Comparison of ENCODE assay signal across 10 mouse cellular contexts in genomic region chr9:65640838-65641410, GRCm38 (mm10). TPM values are rescaled to one million over a fixed set of nuclear protein-coding genes. Genes with fewer than 3 reads are reported as not detected.
DNase-seq lines count a peak whose midpoint lies in the region; ATAC-seq and TF ChIP-seq lines count a peak whose summit lies in the region.
"Had no signal": no experiment of that assay in that cellular context is flagged by ENCODE, and none has a peak within 500 bp of the region (broad histone marks: within the 10 kb centered on the region; RNA-seq: fewer than 3 reads in every experiment).

No protein-coding gene starts in this region.

- H3K27ac ChIP-seq in heart, embryonic 11.5 days (ENCODE audit: low read depth, low read length) = peak overlapping the region; percentile 54
- H3K27ac ChIP-seq in kidney, postnatal 0 days = 0 out of 2 replicates have a peak overlapping the region, but pooled peaks have one; percentile 20

- H3K4me3 ChIP-seq in heart, embryonic 11.5 days (ENCODE audit: low read depth, low read length) = no peak overlapping the region
- no peak overlapping the region for H3K4me3 ChIP-seq in kidney, postnatal 0 days (replicated peaks; ENCODE audit: low read depth, low read length)

- H3K9ac ChIP-seq in heart, embryonic 11.5 days (ENCODE audit: low read depth, low read length) = no peak overlapping the region
- H3K9ac ChIP-seq in kidney, postnatal 0 days (ENCODE audit: low read depth, low read length) = no peak overlapping the region

- 2% methylated on average over 5 of the region's 5 CpGs for WGBS in heart, embryonic 11.5 days (ENCODE audit: insufficient replicate concordance)
- 7% methylated on average over 5 of the region's 5 CpGs for WGBS in kidney, postnatal 0 days

- peaks cover 47% of the 10 kb centered on the region for H3K4me1 ChIP-seq in heart, embryonic 11.5 days (ENCODE audit: control insufficient read depth, insufficient read depth, low read length)
- peaks cover 21% of the 10 kb centered on the region for H3K4me1 ChIP-seq in kidney, postnatal 0 days (replicated peaks; ENCODE audit: insufficient read depth, low read length)

- intact Hi-C loops in left cerebral cortex, postnatal 25 days (cut with DNase I) = no loop called here
- intact Hi-C loops in left cerebral cortex, postnatal 36 days (cut with DNase I) = no loop called here

- H3K4me2 ChIP-seq in heart, embryonic 11.5 days = peak overlapping the region; percentile 25
- H3K4me2 ChIP-seq in kidney, postnatal 0 days (ENCODE audit: low read length) = peak overlapping the region; percentile 21

- no peak for TF ChIP-seq CTCF in kidney, postnatal 0 days (IDR thresholded peaks at IDR 0.05; ENCODE audit: low read depth)

- no peak for ATAC-seq in heart, embryonic 11.5 days (replicated peaks; ENCODE audit: insufficient number of reproducible peaks, low FRiP score, low TSS enrichment)
- ATAC-seq in kidney, postnatal 0 days (replicated peaks; ENCODE audit: low FRiP score, low read depth) = no peak; the same call in 1 of the 2 replicates

- DNase-seq in heart, adult 8-10 months (ENCODE audit: low spot score) = no peak
- peak; percentile 36 for DNase-seq in retina, postnatal 1 day
- DNase-seq in retina, embryonic 14.5 days (ENCODE audit: low spot score) = no peak
- peak; percentile 87 for DNase-seq in kidney, postnatal 0 days (ENCODE audit: low spot score)
- no peak for DNase-seq in cerebellum, postnatal 10 days
- DNase-seq in left cerebral cortex, postnatal 25 days (ENCODE audit: low spot score in 2 of 2) = no peak
- DNase-seq in left cerebral cortex, postnatal 36 days (ENCODE audit: low spot score in 2 of 2) = no peak

- H3K9me3 ChIP-seq in heart, embryonic 11.5 days (replicated peaks; ENCODE audit: control insufficient read depth, low read length) = no peaks in the 10 kb centered on the region
- H3K9me3 ChIP-seq in kidney, postnatal 0 days (replicated peaks; ENCODE audit: low read length) = no peaks in the 10 kb centered on the region

- no peaks in the 10 kb centered on the region for H3K27me3 ChIP-seq in heart, embryonic 11.5 days (ENCODE audit: control insufficient read depth, insufficient read depth, low read length)
- no peaks in the 10 kb centered on the region for H3K27me3 ChIP-seq in kidney, postnatal 0 days (ENCODE audit: insufficient read depth, low read length)

- no peaks in the 10 kb centered on the region for H3K36me3 ChIP-seq in heart, embryonic 11.5 days (ENCODE audit: control insufficient read depth, insufficient read depth, low read length)
- no peaks in the 10 kb centered on the region for H3K36me3 ChIP-seq in kidney, postnatal 0 days (ENCODE audit: insufficient read depth, low read length)

RNA-seq across cellular contexts. Expression of gene Rbpms2, which starts 11.5 kb away (rescaled TPM):
- polyA plus RNA-seq in heart, embryonic 11.5 days (2014; fragmentation: Nextera tagmentation; extraction: Ambion mirVana) = 154 and 160 TPM in 2 replicates
- total RNA-seq in heart, adult 8-10 months (2022) = 10 to 100 TPM; 24.9 to 28.7 (median 26.5) TPM
- 38.6 and 39.2 TPM in 2 replicates for polyA plus RNA-seq in kidney, postnatal 0 days (2015; fragmentation: Nextera tagmentation; extraction: Ambion mirVana)
- 1 to 10 TPM; 2.2 to 3.2 TPM for total RNA-seq in left cerebral cortex, postnatal 25 days (2021)
- 1 to 10 TPM; 1.8 to 2.9 TPM for total RNA-seq in left cerebral cortex, postnatal 36 days (2021)

RNA-seq across cellular contexts. Expression of gene Oaz2, which starts 26.9 kb away (rescaled TPM):
- polyA plus RNA-seq in heart, embryonic 11.5 days (2014; fragmentation: Nextera tagmentation; extraction: Ambion mirVana) = 191 and 256 TPM in 2 replicates
- 100 to 1,000 TPM; 182 to 262 (median 217) TPM for total RNA-seq in heart, adult 8-10 months (2022)
- polyA plus RNA-seq in kidney, postnatal 0 days (2015; fragmentation: Nextera tagmentation; extraction: Ambion mirVana) = 299 and 305 TPM in 2 replicates
- total RNA-seq in left cerebral cortex, postnatal 25 days (2021) = 100 to 1,000 TPM; 231 to 250 TPM
- total RNA-seq in left cerebral cortex, postnatal 36 days (2021) = 100 to 1,000 TPM; 228 to 236 TPM

RNA-seq across cellular contexts. Expression of gene Pif1, which starts 54.0 kb away (rescaled TPM):
- polyA plus RNA-seq in heart, embryonic 11.5 days (2014; fragmentation: Nextera tagmentation; extraction: Ambion mirVana) = 7.6 and 9.5 TPM in 2 replicates
- total RNA-seq in heart, adult 8-10 months (2022) = not detected
- polyA plus RNA-seq in kidney, postnatal 0 days (2015; fragmentation: Nextera tagmentation; extraction: Ambion mirVana) = 3.5 and 4.8 TPM in 2 replicates
- under 1 TPM; 0.27 to 0.46 TPM for total RNA-seq in left cerebral cortex, postnatal 25 days (2021)
- total RNA-seq in left cerebral cortex, postnatal 36 days (2021) = under 1 TPM; 0.39 to 0.50 TPM
- total RNA-seq: liver, adult 2 months; neutrophil, adult 5-6 weeks had no signal

Comparison
In these comparisons a context has a peak if more than half of its experiments do, and no peak if none do; other contexts are left out.
1. DNase-seq: peak in retina, postnatal 1 day (single experiment) and kidney, postnatal 0 days (single experiment); none in heart, adult 8-10 months (single experiment), retina, embryonic 14.5 days (single experiment), cerebellum, postnatal 10 days (0 of 2), left cerebral cortex, postnatal 25 days (0 of 2) and left cerebral cortex, postnatal 36 days (0 of 2).
2. RNA of gene Rbpms2, which starts 11.5 kb away (total RNA-seq): 24.9 to 28.7 TPM in heart, adult 8-10 months; 2.2 to 3.2 TPM in left cerebral cortex, postnatal 25 days and 1.8 to 2.9 TPM in left cerebral cortex, postnatal 36 days; every median in the first group is over 4 times any median in the second.